Mouse (Mus musculus) left cerebral cortex, adult 18-20 months (tissue): ENCODE measurements around the gene Gpd1l. TPM values are rescaled to one million over a fixed set of nuclear protein-coding genes. Genes with fewer than 3 reads are reported as not detected.

Experiments
- DNase-seq, 2 experiments: peaks; one replicate each; pipeline ENCODE4 v3.0.0; 2021 to 2022; ENCODE audit warnings: low spot score in 2 of 2, mixed read lengths in 1 of 2
- total RNA-seq, 2 experiments: library from RNA; stranded (reverse); gene quantifications; 2 replicates each; pipeline ENCODE4 v1.2.3; 2021

The Gpd1l gene
- total RNA-seq, 2 experiments from 2014 or later, result 83.6 to 91.5 TPM

- no peak for DNase-seq
These were observed 1.2 kb downstream of the Gpd1l start for GRCm38 (mm10) chr9:114932607-114933006.

GRCm38 (mm10) chr9:114930464-114931090 is 3.2 kb downstream of the Gpd1l start:
- DNase-seq, result peak in 1 of 2 experiments; percentile 30

DNA sequence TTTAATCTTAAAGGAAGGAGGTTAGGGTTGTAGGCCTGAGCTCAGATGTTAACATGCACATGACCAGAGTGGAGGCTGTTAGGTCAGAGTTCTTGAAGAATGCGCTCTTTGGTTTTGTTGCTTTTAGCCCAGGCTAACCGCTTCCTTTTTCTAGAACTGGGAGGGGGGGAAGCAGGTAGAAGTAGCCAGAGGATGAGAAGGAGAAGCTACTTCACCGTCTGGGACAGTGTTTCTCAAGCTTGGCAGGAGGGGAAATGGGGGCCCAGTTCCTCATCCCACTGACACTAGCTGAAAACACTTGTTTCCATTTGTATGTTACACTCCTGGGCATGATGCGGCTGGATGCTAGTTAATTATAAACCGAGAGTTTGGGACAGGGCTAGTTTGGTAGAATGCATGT is 8.2 kb downstream of the Gpd1l start:
- DNase-seq, result no peak

DNA sequence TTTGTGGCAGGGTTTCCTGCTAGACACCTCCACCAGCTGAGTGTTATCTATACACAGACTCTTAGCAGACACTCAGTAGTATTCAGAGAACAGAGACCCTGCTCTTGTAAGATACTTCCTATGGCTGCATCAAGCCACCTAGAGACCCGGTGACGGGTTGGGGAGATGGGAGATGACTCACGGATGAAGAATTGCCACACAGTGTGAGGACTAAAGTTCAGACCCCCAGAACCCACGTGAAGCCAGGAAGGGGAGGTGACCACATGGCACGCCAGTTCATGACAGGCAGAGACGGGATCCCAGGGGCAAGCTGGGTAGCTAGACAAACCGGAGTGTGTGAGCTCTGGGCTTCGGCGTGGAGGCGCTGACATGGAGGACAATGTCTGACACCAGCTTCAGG is 8.7 kb downstream of the Gpd1l start:
- DNase-seq, result no peak

GRCm38 (mm10) chr9:114924511-114924910 is 9.3 kb downstream of the Gpd1l start:
- DNase-seq, result no peak

DNA sequence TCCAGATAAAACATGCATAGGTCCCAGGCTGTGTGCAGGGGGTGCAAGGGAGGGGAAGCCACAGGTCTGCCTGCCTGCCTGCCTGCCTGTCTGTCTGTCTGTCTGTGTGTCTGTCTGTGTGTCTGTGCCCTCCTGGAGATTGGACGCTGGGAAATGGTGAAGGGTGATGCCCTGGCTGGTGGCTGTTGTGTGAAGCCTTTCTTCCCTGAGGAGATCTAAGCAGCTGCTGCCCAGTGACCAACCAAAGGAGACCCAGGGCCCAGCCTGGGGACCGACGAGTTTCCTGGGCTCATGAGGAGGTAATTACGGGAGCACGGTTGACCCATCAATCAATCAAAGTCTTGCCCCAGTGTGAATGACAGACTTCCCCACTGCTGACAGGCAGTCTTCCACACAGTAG is 11.6 kb downstream of the Gpd1l start:
- DNase-seq, result no peak

DNA sequence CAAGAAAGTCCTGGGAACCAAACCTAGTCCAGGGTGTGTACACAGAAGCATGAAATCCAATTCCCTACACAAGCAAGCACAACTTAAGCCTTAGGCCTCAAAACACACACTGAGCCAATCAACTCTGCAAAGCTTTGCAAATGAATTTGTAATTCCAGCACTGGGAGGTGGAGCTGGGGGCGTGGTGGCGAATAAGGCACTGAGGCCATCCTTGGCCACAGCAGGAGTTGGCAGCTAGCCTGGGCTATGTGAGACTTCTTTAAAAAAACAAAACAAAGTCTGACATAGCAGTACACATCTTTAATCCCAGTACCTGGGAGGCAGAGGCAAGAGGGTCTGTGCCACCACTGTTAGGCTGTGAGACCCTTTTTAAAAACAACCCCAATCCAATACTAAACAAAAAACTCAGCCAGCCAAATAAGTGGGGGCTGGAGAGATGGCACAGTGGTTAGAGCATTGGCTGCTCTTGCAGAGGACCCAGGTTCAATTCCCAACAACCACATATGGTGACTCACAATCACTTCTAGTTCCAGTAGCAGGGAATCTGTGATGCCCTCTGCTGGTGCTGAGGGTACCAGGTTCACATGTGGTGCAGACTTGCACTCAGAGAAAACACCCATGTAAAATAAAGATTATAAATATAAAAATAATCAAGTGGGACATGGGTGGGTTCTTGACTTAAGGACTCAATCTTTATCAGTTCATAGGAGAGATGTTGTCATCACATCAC is 12.3 kb downstream of the Gpd1l start:
- no peak for DNase-seq

- DNase-seq, result no peak
These were observed 13.2 kb downstream of the Gpd1l start for GRCm38 (mm10) chr9:114920569-114920968.

- peak; percentile 90 to 92 for DNase-seq
These were observed 20.8 kb downstream of the Gpd1l start for GRCm38 (mm10) chr9:114912680-114913649.

GRCm38 (mm10) chr9:114907509-114907908 is 26.3 kb downstream of the Gpd1l start:
- no peak for DNase-seq

GRCm38 (mm10) chr9:114895919-114896318 is 37.9 kb downstream of the Gpd1l start:
- no peak for DNase-seq

GRCm38 (mm10) chr9:114892974-114893373 is 40.8 kb downstream of the Gpd1l start:
- DNase-seq, result no peak

DNA sequence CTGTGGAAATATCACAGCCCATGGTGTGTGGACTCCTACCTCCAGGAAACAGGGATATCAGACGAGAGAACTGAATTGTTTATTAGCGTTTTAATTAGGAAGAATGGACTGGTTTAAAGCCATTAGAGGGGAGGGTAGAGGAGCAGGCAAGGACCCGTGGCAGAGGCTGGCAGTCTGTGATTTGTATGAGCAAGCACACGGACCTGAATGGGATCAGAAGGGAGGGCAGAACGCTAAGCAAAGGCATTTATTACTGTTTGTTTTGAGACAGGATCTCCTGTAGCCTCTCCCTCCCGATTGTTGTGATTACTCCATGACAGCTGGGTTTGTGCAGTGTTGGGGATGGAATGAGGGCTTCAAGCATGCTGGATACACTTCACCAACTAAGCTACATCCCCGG is 43.4 kb downstream of the Gpd1l start:
- no peak for DNase-seq

DNA sequence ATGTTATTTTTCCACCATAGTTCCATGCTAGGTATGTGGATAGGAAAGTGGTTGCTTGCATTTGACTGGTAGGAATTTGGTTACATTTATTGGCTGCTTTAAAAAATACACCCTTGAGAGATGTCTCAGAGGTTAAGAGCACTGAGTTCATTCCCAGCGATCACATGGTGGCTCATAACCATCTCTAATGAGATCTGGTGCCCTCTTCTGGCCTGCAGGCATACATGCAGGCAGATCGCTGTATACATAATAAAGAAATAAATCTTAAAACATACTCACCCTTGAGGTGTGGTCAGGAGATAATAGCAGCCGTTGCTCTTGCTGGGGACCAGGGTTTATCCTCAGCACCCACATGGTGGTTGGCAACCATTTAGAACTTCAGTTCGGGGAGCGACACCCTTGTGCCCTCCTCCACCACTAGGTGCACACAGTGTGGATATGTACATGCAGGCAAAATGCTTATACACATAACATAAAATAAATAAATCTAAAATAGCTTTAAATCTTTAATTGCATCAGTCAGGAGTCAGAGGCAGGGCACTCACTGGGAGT is 44.9 kb downstream of the Gpd1l start:
- no peak for DNase-seq

DNA sequence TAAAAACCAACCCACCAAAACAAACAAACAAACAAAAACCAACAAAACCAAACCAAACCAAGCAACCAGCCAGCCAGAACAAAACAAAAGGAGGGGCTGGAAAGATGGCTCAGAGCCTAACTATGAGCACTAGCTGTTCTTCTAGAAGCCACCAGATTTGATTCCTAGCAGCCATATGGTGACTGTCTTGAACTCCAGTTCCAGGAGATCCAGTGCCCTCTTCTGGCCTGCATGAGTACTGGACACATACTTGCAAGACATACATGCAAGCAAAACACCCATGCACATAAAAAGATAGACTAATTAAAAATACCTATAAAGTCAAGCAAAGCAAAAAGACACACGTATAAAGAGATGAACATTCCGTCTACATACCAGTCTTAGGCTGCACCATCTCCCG is 46.1 kb downstream of the Gpd1l start:
- no peak for DNase-seq

- DNase-seq, result no peak
These were observed 47.7 kb downstream of the Gpd1l start for GRCm38 (mm10) chr9:114885991-114886662.

DNA sequence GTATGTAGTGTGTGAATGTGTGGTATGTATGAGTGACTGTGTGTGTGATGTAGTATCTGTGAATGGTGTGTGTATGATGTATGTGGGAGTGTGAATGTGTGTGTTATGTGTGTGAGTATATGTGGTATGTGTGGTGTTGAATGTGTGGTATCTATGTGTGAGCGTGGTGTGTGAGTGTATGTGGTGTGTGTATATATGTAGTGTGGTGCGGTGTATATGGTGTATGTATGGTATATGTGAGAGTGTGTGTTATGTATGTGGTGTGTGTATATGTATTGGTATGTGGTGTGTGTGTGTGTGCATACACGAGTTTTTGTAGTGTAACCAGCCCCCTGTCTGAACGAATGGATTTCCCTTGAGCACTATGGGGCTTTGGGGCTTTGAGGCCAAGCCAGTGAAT is 48.2 kb downstream of the Gpd1l start:
- DNase-seq, result no peak

DNA sequence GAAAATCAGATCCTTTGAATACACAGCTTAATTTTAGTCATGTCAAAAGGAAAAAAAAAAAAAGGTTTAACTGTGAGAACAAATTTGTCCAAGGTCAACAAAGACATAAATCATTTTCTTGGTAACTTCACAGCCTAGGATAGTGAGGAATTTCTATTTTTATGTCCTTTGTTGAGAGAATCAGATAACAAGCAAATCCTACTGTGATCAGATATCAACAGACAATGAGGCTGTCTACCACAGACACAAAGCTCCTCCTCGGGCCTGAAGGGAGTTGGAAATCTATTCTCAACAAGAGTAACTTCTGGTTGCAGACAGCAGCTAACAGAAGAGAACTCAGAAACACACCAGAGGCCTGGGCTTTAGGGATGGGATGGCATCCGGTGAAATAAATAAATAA is 51.8 kb downstream of the Gpd1l start:
- no peak for DNase-seq

- DNase-seq, result peak; percentile 41 to 51
These were observed 78.5 kb downstream of the Gpd1l start for GRCm38 (mm10) chr9:114855327-114855726.

- no peak for DNase-seq
These were observed 79.1 kb downstream of the Gpd1l start for GRCm38 (mm10) chr9:114854686-114855085.

DNA sequence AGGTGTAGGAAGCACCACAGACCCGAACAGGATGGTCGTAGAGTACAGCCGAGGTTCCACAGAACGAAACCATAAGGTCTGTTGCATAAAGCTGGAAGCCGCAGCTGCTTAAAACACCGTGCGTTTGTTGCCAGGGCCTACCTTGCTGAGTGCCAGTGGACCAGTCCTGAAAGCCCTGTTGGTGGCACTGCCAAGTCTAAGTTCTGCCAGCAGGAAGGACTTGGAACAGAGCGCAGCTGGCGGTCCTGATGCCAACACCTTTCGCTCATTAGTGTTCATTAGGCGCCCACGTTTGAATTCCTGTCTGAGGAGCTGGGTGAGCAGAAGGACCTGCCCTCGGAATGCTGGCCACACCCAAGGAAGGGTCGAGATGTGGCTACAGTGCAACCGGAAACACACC is 80.5 kb downstream of the Gpd1l start:
- DNase-seq, result no peak
